Mouse (Mus musculus) liver, embryonic 11.5 days (tissue): Measurements from ENCODE around the gene Fgf23. TPM values are rescaled to one million over a fixed set of nuclear protein-coding genes. Genes with fewer than 3 reads are reported as not detected.

Experiments
- ATAC-seq: fragments of 200-750 bp; cut with Nextera tagmentation; replicated peaks from 2 replicates; pipeline ENCODE4 v1.8.0; 2017; ENCODE audit warnings: moderate number of reproducible peaks, mild to moderate bottlenecking, moderate TSS enrichment, moderate library complexity; ENCODE audit not compliant: low FRiP score
- DNase-seq: peaks from one replicate; pipeline ENCODE4 v3.0.0-alpha.2; 2017; ENCODE audit warnings: low spot score
- H3K27ac ChIP-seq: fragments of 300-500 bp; sonication (generic); 2 replicates; pipeline ENCODE4 v1.5.1; 2014; ENCODE audit warnings: mild to moderate bottlenecking, low read depth, low read length, control low read depth
- H3K27me3 ChIP-seq: fragments of 300-500 bp; sonication (generic); replicated peaks from 2 replicates; pipeline ENCODE4 v1.6.1; 2014; ENCODE audit warnings: low read length, mixed read lengths; ENCODE audit not compliant: control insufficient read depth, insufficient read depth
- H3K36me3 ChIP-seq: fragments of 300-500 bp; sonication (generic); 2 replicates; pipeline ENCODE4 v1.6.1; 2014; ENCODE audit warnings: mild to moderate bottlenecking, low read length, moderate library complexity, mixed read lengths; ENCODE audit not compliant: control insufficient read depth, insufficient read depth
- H3K4me1 ChIP-seq: fragments of 300-500 bp; sonication (generic); replicated peaks from 2 replicates; pipeline ENCODE4 v1.6.1; 2014; ENCODE audit warnings: low read length, mixed read lengths; ENCODE audit not compliant: control insufficient read depth, insufficient read depth
- H3K4me2 ChIP-seq: fragments of 300-500 bp; sonication (generic); 2 replicates; pipeline ENCODE4 v1.6.1; 2014; ENCODE audit warnings: mild to moderate bottlenecking, control low read depth, moderate library complexity
- H3K4me3 ChIP-seq: fragments of 300-500 bp; sonication (generic); 2 replicates; pipeline ENCODE4 v1.5.1; 2014; ENCODE audit warnings: low read depth, low read length, control low read depth
- H3K9ac ChIP-seq: fragments of 300-500 bp; sonication (generic); 2 replicates; pipeline ENCODE4 v1.6.1; 2014; ENCODE audit warnings: low read depth, low read length, control low read depth
- H3K9me3 ChIP-seq: fragments of 300-500 bp; sonication (generic); 2 replicates; pipeline ENCODE4 v1.6.1; 2016; ENCODE audit warnings: low read length, inconsistent platforms, mixed read lengths; ENCODE audit not compliant: control insufficient read depth
- WGBS: fragments of 180-500 bp; shearing (Covaris S2); extraction: QIAGEN DNeasy Blood & Tissue Kit; methylation state at CpG from one replicate; pipeline ENCODE4 v1.1.7; 2014; 5-methylcytosine and 5-hydroxymethylcytosine counted together
- polyA plus RNA-seq: library from polyadenylated mRNA; unstranded; fragments of >200 nt; fragmentation: Nextera tagmentation; extraction: Ambion mirVana; gene quantifications from 2 replicates; pipeline ENCODE4 v1.2.1, GENCODE M21; 2014

Gene Fgf23
- polyA plus RNA-seq, 1 experiment from 2014 or later = 0.30 TPM

DNA sequence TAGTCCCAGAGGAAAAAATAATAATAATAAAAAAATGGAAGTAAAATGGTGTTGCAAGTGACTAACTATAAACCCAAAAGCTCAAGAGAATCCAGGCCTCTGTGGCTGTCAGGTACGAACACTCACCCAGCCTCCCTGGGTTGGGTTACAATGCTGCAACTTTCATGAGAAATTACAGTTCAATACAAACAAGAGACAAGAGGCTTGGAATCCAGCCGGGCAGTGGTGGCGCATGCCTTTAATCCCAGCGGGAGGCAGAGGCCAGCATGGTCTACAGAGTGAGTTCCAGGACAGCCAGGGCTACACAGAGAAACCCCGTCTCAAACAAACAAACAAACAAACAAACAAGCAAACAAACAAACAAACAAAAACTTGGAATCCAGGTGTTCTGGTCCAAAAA lies 34.0 kb downstream of the Fgf23 start:
- no peak overlapping the region for H3K9ac ChIP-seq
- H3K4me2 ChIP-seq = no peak overlapping the region
- ATAC-seq = no peak
- no peak overlapping the region for H3K27ac ChIP-seq
- no peaks in the 10 kb centered on the region for H3K4me1 ChIP-seq
- 69% methylated on average over 5 of the region's 5 CpGs for WGBS
- no peaks in the 10 kb centered on the region for H3K36me3 ChIP-seq
- no peaks in the 10 kb centered on the region for H3K9me3 ChIP-seq
- no peak for DNase-seq
- peaks cover 13% of the 10 kb centered on the region for H3K27me3 ChIP-seq
- H3K4me3 ChIP-seq = no peak overlapping the region

DNA sequence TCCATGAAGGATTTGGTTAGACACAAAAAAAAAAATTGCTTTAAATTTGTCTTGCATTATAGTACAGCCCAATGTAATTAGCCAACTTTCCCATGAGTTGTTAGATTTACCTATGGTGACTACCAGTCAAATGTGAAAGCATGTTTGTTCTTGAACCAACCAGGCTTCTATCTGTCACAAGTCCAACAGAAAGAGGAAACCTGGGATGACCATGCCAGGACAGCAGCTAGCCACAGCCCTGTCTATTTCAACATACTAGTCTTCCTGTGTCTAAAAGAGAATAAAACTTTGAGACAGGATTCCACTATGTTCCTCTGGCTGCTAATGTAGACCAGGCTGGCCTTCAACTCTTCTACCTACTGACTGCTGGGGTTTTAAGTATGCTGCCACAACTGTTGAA lies 34.7 kb downstream of the Fgf23 start:
- ATAC-seq (no peak), DNase-seq (no peak)
- Histone ChIP-seq H3K27ac (no peak overlapping the region), H3K9ac (no peak overlapping the region), H3K4me2 (no peak overlapping the region), H3K4me3 (no peak overlapping the region), H3K36me3 (no peaks in the 10 kb centered on the region), H3K27me3 (peaks cover 13% of the 10 kb centered on the region), H3K4me1 (no peaks in the 10 kb centered on the region), H3K9me3 (no peaks in the 10 kb centered on the region)

DNA sequence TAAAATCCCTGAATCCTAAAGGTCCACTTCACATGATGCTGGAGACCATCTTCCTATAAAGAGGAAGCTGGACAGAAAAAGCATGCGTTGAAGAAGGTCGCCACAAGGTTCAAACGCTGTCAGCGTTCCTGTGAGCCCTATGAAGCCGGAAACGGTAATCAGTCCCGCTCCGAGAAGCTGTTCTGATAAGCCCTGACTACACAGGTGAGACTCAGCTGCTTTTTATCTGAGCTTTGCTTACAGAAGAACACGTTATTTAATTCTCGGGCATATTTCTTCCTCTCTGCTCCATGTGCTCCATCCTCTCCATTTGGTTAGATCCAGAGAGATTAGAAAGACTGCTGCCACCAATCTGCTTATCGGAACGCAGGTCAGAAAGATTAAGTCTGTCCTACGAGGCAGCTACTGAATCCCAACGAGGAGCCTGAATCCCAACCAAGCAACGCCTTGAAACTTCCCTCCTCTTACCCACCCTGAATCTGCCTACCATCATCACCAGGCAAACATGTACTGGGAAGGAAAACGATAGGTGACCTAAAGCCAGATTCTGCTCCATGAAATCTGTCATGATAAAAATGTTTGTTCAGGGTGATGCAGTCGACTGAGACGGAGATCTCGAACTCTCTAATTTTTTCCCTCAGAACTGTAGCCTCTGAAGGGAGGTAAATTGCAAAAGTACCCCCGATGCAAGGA lies 35.8 kb downstream of the Fgf23 start:
- H3K27me3 ChIP-seq = peaks cover 16% of the 10 kb centered on the region
- WGBS = 15% methylated on average over 20 of the region's 20 CpGs
- H3K36me3 ChIP-seq = no peaks in the 10 kb centered on the region
- no peaks in the 10 kb centered on the region for H3K9me3 ChIP-seq
- 0 out of 2 replicates have a peak overlapping the region, but pooled peaks have one; percentile 52 for H3K9ac ChIP-seq
- H3K4me1 ChIP-seq = no peaks in the 10 kb centered on the region
- peak overlapping the region; percentile 87 for H3K4me2 ChIP-seq
- DNase-seq (no peak), ATAC-seq (no peak)
- peak overlapping the region; percentile 61 for H3K4me3 ChIP-seq
- H3K27ac ChIP-seq = no peak overlapping the region

DNA sequence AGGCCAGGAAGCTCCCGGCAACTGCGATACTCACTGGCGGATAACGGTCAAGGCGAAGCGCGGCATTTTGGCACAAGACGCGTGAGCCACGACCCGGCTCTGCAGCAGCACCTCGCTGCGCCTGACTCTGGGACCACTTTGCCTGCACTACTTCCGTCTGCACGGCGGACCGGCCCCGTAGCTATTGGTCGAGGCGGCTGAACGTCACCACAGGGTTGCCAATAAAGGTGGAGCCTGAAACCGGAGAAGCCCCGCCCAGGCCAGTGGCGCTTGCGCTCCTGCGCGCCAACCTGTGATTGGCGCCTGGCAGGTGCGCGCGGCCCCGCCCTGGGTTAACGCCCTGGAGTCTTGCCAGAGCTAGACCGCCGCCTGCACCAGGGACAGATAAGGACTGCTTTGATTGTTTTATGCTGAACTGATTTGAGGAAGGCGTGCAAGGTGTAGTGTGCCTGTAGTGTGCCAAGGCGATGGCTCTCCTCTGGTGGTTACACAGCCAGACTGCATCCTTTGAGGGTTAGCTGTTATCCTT lies 36.8 kb downstream of the Fgf23 start, which contains the start of gene Tigar:
Gene Tigar, minus strand, starts transcription at position 156 of the 529 bp plus-strand sequence.
- Histone ChIP-seq H3K27ac (no peak within 1 kb of the TSS), H3K4me1 (no peaks in the 10 kb centered on the region), H3K4me2 (peak within 1 kb of the TSS; percentile 87), H3K36me3 (no peaks in the 10 kb centered on the region), H3K9ac (peak within 1 kb of the TSS; percentile 52), H3K9me3 (no peaks in the 10 kb centered on the region), H3K27me3 (peaks cover 16% of the 10 kb centered on the region), H3K4me3 (peak within 1 kb of the TSS; percentile 61)
- ATAC-seq (peak; percentile 98), DNase-seq (peak; percentile 88)
- WGBS = under 1% methylated on average over 37 of the region's 37 CpGs

DNA sequence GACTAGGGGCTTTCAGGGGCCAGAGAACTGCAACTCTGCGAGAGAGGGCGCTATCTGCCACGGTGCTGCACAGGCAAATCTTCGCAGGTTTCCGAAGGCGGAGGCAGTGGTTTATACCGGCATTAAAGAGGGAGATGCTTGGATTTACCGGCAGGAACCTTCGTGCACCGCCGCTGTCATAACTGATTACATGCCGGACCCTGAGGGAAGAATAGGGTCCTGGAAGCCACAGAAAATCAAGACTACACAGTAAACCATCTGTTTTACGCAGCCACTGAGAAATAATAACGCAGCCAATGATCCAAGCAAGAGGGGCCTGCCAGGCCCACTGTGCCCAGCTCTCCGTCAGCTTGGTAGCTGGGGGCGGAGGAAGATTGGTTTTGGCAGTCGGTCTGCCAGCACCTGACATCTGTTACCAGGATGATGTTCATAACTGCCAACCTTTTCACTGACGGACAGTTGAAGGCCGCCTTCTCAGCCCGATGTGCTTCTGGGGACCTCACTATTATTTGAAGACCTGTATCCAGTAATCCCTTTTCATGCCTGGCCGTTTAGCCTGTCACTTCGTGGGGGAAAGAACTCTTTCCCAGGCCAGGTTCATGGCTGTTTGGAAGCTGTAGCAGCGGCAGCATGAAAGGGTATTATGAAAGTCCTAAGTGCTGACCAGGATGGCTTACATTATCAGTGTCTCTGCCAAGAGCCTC lies 42.2 kb downstream of the Fgf23 start:
- Histone ChIP-seq H3K9ac (no peak overlapping the region), H3K9me3 (no peaks in the 10 kb centered on the region), H3K4me2 (no peak overlapping the region), H3K4me3 (no peak overlapping the region), H3K36me3 (no peaks in the 10 kb centered on the region), H3K27me3 (peaks cover 18% of the 10 kb centered on the region), H3K4me1 (no peaks in the 10 kb centered on the region), H3K27ac (no peak overlapping the region)
- ATAC-seq (no peak), DNase-seq (no peak)
- WGBS = 62% methylated on average over 23 of the region's 23 CpGs

DNA sequence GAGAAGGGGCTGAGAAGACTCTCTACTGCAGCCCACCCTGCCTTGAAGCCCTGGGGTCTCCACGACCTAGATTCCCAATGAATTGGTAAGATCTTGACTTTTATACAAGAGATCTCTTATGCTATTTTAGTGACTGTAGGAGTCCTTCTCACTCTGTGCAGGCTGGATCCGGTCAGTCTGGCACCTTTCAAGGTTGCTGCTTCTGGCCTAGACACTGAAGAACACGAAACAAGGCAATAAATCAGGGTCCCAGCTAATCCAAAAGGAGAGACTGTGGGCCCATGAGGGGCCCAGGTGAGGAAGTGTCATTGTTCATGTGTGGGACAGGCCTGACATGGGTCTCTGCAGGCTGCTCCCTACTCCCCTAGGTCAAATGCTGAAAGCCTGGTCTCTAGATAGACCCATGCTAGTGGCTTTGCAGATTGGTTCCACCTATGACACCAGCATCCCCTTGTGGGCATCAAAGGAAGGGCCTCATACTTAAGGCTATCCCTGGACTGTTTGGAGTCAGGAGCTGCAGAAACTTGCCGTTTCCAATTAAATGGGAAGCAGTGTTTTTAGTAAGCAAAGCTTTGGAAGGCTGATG lies 49.6 kb downstream of the Fgf23 start:
- no peaks in the 10 kb centered on the region for H3K9me3 ChIP-seq
- H3K4me3 ChIP-seq = no peak overlapping the region
- no peak overlapping the region for H3K4me2 ChIP-seq
- ATAC-seq = no peak
- H3K27ac ChIP-seq = no peak overlapping the region
- no peaks in the 10 kb centered on the region for H3K4me1 ChIP-seq
- H3K9ac ChIP-seq = no peak overlapping the region
- H3K27me3 ChIP-seq = no peaks in the 10 kb centered on the region
- DNase-seq = no peak
- WGBS = 72% methylated on average over 4 of the region's 4 CpGs
- 0 out of 2 replicates have a peak, but pooled peaks cover 3% of the 10 kb centered on the region for H3K36me3 ChIP-seq

DNA sequence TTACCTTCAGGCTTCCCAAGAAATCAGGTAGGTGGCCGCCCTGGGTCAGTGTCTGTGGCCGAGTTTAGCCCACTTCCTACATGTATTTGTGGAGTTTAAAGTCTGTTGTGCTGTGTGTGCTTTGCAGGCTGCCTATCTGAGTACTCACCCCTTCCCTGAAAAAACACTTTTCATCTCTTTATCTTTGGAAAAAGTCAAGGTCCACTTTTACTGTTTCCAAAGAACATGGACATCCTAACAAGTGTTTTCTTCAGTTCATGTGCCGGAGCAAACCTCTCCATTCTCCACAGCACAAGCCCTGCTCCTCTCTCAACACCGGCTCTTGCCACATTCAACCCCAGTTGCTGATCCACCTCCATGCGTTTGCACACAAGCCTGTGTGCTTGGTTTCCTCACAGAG lies 50.3 kb downstream of the Fgf23 start:
- Histone ChIP-seq H3K27me3 (no peaks in the 10 kb centered on the region), H3K9me3 (no peaks in the 10 kb centered on the region), H3K4me1 (no peaks in the 10 kb centered on the region), H3K9ac (no peak overlapping the region), H3K36me3 (0 out of 2 replicates have a peak, but pooled peaks cover 3% of the 10 kb centered on the region), H3K4me3 (no peak overlapping the region), H3K4me2 (no peak overlapping the region), H3K27ac (no peak overlapping the region)
- DNase-seq (no peak), ATAC-seq (no peak)
- WGBS = 73% methylated on average over 5 of the region's 5 CpGs

DNA sequence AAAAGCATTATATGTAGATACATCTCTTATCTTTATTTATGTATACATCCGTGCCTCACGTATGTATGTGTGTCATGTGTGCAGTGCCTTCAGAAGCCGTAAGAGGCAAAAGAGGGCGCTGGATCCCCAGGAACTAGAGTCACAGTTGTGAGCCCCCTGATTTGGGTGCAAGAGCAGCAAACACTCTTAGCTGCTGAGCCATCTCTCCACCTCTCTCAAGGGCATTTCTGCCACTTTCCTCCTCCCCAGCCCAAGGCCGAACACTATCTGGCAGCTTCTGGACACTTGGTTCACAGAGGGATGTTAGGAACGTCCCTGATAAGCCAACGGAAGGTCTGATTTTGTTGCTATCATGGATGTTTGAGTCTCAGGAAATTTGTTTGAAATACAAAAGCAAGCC lies 50.8 kb downstream of the Fgf23 start:
- DNase-seq (no peak), ATAC-seq (no peak)
- no peak overlapping the region for H3K27ac ChIP-seq
- no peak overlapping the region for H3K9ac ChIP-seq
- H3K4me3 ChIP-seq = no peak overlapping the region
- H3K4me1 ChIP-seq = no peaks in the 10 kb centered on the region
- H3K4me2 ChIP-seq = no peak overlapping the region
- no peaks in the 10 kb centered on the region for H3K9me3 ChIP-seq
- H3K27me3 ChIP-seq = no peaks in the 10 kb centered on the region
- 86% methylated on average over 7 of the region's 7 CpGs for WGBS
- H3K36me3 ChIP-seq = peaks cover 3% of the 10 kb centered on the region; the same call in 1 of the 2 replicates
